Mouse (Mus musculus) stomach, postnatal 0 days (tissue): ENCODE data around the gene Haus2.
"Not testable (repeated sequence)": the region's sequence is repeated elsewhere in the genome, so short reads cannot be mapped to it uniquely, and the experiment has no call there.

Experiments used
- CTCF ChIP-seq: IDR thresholded peaks from 2 replicates; pipeline ENCODE4 v1.5.1; 2016; ENCODE audit warnings: antibody characterized with exemption, low read depth, mild to moderate bottlenecking, moderate library complexity
- EP300 ChIP-seq: optimal IDR thresholded peaks from 2 replicates; pipeline ENCODE3; 2016; ENCODE audit warnings: antibody characterized with exemption

- not testable (repeated sequence) for TF ChIP-seq CTCF, EP300
Observed at GRCm38 (mm10) chr2:120564548-120565188, 44.5 kb upstream of the Haus2 start.
